Mouse (Mus musculus) E14TG2a.4 (cell line): Measurements from ENCODE around the gene Scube2.

ENCODE experiments used
- CTCF ChIP-seq: conservative IDR thresholded peaks from 2 replicates; pipeline ENCODE4 v1.5.1; 2014; ENCODE audit warnings: low read length
- NANOG ChIP-seq: IDR thresholded peaks from 2 replicates; pipeline ENCODE4 v1.6.1; 2014; ENCODE audit warnings: borderline replicate concordance, low read length, mixed read lengths

GRCm38 (mm10) chr7:109764009-109764408, 101.5 kb downstream of the Scube2 start:
- TF ChIP-seq CTCF: no peak
- no peak for TF ChIP-seq NANOG
